Mouse (Mus musculus): ENCODE data around the gene Adh7. TPM values are rescaled to one million over a fixed set of nuclear protein-coding genes. Genes with fewer than 3 reads are reported as not detected.

The Adh7 gene
- polyA plus RNA-seq (2015; fragmentation: Nextera tagmentation; extraction: Ambion mirVana): 0.62 and 1.1 TPM in 2 replicates

DNA sequence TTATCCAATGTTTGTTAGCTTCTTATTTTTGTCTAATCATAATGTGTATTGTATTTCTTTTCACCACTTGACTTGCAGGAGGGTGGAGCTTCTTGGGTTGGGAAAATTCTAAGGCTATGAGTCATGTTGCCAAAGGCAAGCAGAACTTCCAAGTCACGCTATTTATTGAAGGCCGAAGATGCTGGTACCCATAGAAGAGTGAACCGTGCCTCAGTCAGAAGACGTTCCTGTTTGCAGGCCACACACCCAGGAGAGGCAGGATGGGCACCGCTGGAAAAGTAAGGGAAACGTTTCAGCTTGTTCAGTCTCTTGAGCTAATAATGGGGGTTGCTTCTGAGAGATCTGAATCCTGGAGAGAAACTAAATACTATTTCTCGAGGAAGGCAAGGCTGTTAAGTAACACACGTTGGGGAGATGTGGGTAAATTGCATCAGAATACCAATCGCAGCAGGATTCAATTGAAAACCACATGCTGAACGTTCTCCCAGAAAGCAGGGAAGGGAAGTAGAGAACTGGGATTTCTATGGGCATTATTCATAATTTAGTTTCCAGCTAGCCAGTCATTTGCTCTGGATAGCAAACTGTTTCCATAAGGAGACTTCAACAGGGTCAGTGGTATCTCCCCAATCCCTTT is at the start of gene Adh7:
Gene Adh7, plus strand, starts transcription at position 130 of the 634 bp plus-strand sequence.
- ATAC-seq: no peak
- no peak within 1 kb of the TSS for H3K4me3 ChIP-seq (ENCODE audit: low read depth, low read length)
- no peaks in the 10 kb centered on the region for H3K27me3 ChIP-seq (replicated peaks; ENCODE audit: insufficient read depth, low read length)
- no peak within 1 kb of the TSS for H3K9ac ChIP-seq (replicated peaks; ENCODE audit: low read depth)
- no peak for TF ChIP-seq CTCF (IDR thresholded peaks at IDR 0.05)
- TF ChIP-seq EP300 (IDR thresholded peaks at IDR 0.05): no peak
- DNase-seq (ENCODE audit: low spot score): peak; percentile 28
- no peak within 1 kb of the TSS for H3K4me2 ChIP-seq (replicated peaks; ENCODE audit: low read depth, low read length)
- no peaks in the 10 kb centered on the region for H3K9me3 ChIP-seq (ENCODE audit: low read length)
- no peak within 1 kb of the TSS for H3K27ac ChIP-seq (ENCODE audit: low read length)
- 71% methylated on average over 10 of the region's 10 CpGs for WGBS
- H3K4me1 ChIP-seq (ENCODE audit: insufficient read depth, low read depth, low read length): no peaks in the 10 kb centered on the region
- H3K36me3 ChIP-seq (ENCODE audit: insufficient read depth, low read length): no peaks in the 10 kb centered on the region

DNA sequence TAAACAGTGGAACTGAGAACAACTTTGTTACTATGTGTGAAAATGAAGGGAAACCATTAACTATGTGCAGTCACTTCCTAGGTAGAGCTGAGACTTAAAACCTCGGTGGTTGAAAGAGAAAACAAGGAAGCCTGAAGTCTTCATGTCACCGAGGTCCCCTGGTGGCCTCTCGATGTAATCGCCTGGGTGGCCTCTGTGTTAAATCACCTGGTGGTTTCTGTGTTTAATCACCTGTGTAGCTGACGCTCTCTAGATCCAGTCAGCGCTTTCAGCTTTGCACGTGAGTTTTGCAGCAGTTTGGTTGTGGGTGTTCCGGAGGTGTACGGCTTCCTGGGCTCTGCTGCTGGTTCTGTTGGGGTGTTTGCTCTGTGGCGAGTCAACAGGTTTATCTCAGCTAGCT is 44.3 kb upstream of the Adh7 start:
- Histone ChIP-seq H3K9ac (replicated peaks; ENCODE audit: low read depth) (no peak overlapping the region), H3K4me2 (replicated peaks; ENCODE audit: low read depth, low read length) (no peak overlapping the region), H3K4me3 (ENCODE audit: low read depth, low read length) (no peak overlapping the region), H3K9me3 (ENCODE audit: low read length) (no peaks in the 10 kb centered on the region), H3K36me3 (ENCODE audit: insufficient read depth, low read length) (no peaks in the 10 kb centered on the region), H3K4me1 (ENCODE audit: insufficient read depth, low read depth, low read length) (no peaks in the 10 kb centered on the region), H3K27ac (ENCODE audit: low read length) (no peak overlapping the region), H3K27me3 (replicated peaks; ENCODE audit: insufficient read depth, low read length) (no peaks in the 10 kb centered on the region)
- no peak for ATAC-seq
- no peak for TF ChIP-seq EP300 (IDR thresholded peaks at IDR 0.05)
- no peak for TF ChIP-seq CTCF (IDR thresholded peaks at IDR 0.05)
- DNase-seq (ENCODE audit: low spot score): no peak
- WGBS: 77% methylated on average over 10 of the region's 10 CpGs

DNA sequence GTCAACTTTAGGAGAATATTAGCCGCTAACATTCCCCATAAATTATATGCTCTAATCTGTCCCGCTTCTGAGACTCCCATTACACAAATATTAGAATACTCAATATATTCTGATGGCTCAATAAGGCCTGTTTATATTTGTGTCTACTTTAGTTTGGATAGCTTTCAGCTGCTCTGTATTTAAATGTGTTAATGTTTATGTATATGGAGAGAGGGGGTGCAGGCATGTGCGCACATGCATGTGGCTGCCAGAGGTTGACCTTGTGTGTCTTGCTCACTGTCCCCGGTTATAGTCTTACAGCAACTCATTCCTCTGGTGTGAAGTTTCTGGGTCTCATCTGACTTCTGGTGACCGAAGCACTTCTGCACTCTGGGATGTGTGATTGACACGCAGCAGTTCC is 42.0 kb upstream of the Adh7 start:
- no peak overlapping the region for H3K4me3 ChIP-seq (ENCODE audit: low read depth, low read length)
- no peak overlapping the region for H3K27ac ChIP-seq (ENCODE audit: low read length)
- no peak overlapping the region for H3K9ac ChIP-seq (replicated peaks; ENCODE audit: low read depth)
- no peak for TF ChIP-seq EP300 (IDR thresholded peaks at IDR 0.05)
- no peak for TF ChIP-seq CTCF (IDR thresholded peaks at IDR 0.05)
- no peaks in the 10 kb centered on the region for H3K4me1 ChIP-seq (ENCODE audit: insufficient read depth, low read depth, low read length)
- H3K4me2 ChIP-seq (replicated peaks; ENCODE audit: low read depth, low read length): no peak overlapping the region
- ATAC-seq (no peak), DNase-seq (ENCODE audit: low spot score) (no peak)
- WGBS: 48% methylated on average over 6 of the region's 6 CpGs
- no peaks in the 10 kb centered on the region for H3K36me3 ChIP-seq (ENCODE audit: insufficient read depth, low read length)
- no peaks in the 10 kb centered on the region for H3K27me3 ChIP-seq (replicated peaks; ENCODE audit: insufficient read depth, low read length)
- no peaks in the 10 kb centered on the region for H3K9me3 ChIP-seq (ENCODE audit: low read length)

DNA sequence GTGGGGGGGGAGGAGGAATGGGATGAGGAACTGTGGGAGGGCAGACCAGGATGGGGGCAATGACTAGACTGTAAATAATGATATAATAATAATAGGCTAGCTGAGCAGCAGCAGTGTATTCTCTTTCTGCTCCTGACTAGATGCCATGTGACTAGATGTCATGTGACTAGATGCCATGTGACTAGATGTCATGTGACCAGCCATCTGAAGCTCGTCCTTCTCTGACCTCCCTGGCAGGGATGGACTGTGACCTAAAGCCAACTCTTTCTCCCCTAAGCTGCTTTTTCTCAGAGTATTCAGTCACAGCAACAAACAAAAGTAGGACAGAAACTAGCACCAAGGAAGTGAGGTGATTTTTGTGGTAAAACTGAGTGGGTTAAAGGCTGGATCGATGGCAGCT is 35.5 kb upstream of the Adh7 start:
- ATAC-seq: no peak
- Histone ChIP-seq H3K27ac (ENCODE audit: low read length) (no peak overlapping the region), H3K9ac (replicated peaks; ENCODE audit: low read depth) (no peak overlapping the region), H3K27me3 (replicated peaks; ENCODE audit: insufficient read depth, low read length) (no peaks in the 10 kb centered on the region), H3K4me1 (ENCODE audit: insufficient read depth, low read depth, low read length) (no peaks in the 10 kb centered on the region), H3K4me3 (ENCODE audit: low read depth, low read length) (no peak overlapping the region), H3K36me3 (ENCODE audit: insufficient read depth, low read length) (no peaks in the 10 kb centered on the region), H3K9me3 (ENCODE audit: low read length) (no peaks in the 10 kb centered on the region), H3K4me2 (replicated peaks; ENCODE audit: low read depth, low read length) (no peak overlapping the region)
- TF ChIP-seq CTCF (IDR thresholded peaks at IDR 0.05) (no peak), EP300 (IDR thresholded peaks at IDR 0.05) (no peak)
- no peak for DNase-seq (ENCODE audit: low spot score)
- WGBS: 80% methylated on average over 2 of the region's 2 CpGs

DNA sequence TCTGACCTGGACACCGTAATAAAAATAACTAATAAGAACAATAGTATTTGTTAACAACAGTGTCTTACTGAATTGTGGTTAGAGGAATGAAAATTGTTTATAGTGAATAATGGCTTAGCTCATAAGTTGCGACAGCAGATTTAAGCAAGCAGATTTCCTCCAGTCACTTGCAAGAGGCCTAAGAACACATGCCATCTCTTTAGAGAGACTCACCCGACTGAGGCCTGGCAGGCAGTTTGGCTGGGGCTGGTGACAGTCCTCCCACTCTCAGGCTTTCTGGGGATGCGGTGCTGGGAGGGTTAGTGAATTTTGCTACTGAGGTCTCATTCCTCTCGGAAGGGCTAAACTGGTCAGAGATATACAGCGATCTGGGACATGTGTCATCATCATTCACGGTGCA is 34.2 kb upstream of the Adh7 start:
- H3K4me1 ChIP-seq (ENCODE audit: insufficient read depth, low read depth, low read length): no peaks in the 10 kb centered on the region
- no peaks in the 10 kb centered on the region for H3K9me3 ChIP-seq (ENCODE audit: low read length)
- H3K9ac ChIP-seq (replicated peaks; ENCODE audit: low read depth): no peak overlapping the region
- H3K36me3 ChIP-seq (ENCODE audit: insufficient read depth, low read length): no peaks in the 10 kb centered on the region
- WGBS: 74% methylated on average over 7 of the region's 7 CpGs
- no peak overlapping the region for H3K4me3 ChIP-seq (ENCODE audit: low read depth, low read length)
- no peak for TF ChIP-seq EP300 (IDR thresholded peaks at IDR 0.05)
- no peak for TF ChIP-seq CTCF (IDR thresholded peaks at IDR 0.05)
- H3K27me3 ChIP-seq (replicated peaks; ENCODE audit: insufficient read depth, low read length): no peaks in the 10 kb centered on the region
- no peak overlapping the region for H3K27ac ChIP-seq (ENCODE audit: low read length)
- H3K4me2 ChIP-seq (replicated peaks; ENCODE audit: low read depth, low read length): no peak overlapping the region
- DNase-seq (ENCODE audit: low spot score) (no peak), ATAC-seq (no peak)

DNA sequence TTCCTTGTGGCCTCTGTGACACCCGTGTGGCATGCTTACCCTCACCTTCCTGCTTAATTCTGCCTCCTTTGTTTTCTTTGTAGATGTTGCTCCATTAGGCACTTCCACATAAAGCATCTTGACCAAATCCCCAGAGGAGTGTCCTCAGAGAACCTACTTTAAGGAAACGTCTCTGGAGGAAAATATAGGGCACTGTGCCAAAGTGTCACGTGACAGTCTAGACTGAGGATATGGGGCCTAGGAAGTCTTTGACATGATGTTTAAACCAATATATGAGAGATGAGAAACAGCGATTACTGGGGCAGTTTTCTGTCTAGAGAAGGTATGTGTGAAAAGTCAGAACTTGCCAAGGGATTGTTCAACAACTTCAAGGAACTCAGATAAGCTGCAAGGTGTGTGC is 32.3 kb upstream of the Adh7 start:
- WGBS: 16% methylated on average over 4 of the region's 4 CpGs
- DNase-seq (ENCODE audit: low spot score): peak; percentile 16

More for the DNA sequence above, 32.3 kb upstream of the Adh7 start:
- no peak for ATAC-seq
- TF ChIP-seq CTCF (IDR thresholded peaks at IDR 0.05) (no peak), EP300 (IDR thresholded peaks at IDR 0.05) (no peak)
- Histone ChIP-seq H3K9ac (replicated peaks; ENCODE audit: low read depth) (no peak overlapping the region), H3K27me3 (replicated peaks; ENCODE audit: insufficient read depth, low read length) (no peaks in the 10 kb centered on the region), H3K9me3 (ENCODE audit: low read length) (no peaks in the 10 kb centered on the region), H3K4me2 (replicated peaks; ENCODE audit: low read depth, low read length) (no peak overlapping the region), H3K4me3 (ENCODE audit: low read depth, low read length) (no peak overlapping the region), H3K4me1 (ENCODE audit: insufficient read depth, low read depth, low read length) (no peaks in the 10 kb centered on the region), H3K27ac (ENCODE audit: low read length) (no peak overlapping the region), H3K36me3 (ENCODE audit: insufficient read depth, low read length) (no peaks in the 10 kb centered on the region)
